Mouse (Mus musculus) neural tube, embryonic 14.5 days (tissue): ENCODE data around the gene Slit3. TPM values are rescaled to one million over a fixed set of nuclear protein-coding genes. Genes with fewer than 3 reads are reported as not detected.
A peak's percentile ranks its signal among the peaks of the same experiment; 100 is the strongest.

Experiments
- ATAC-seq: fragments of 200-750 bp; cut with Nextera tagmentation; 2 replicates; pipeline ENCODE4 v1.8.0; 2017; ENCODE audit warnings: low read depth, mild to moderate bottlenecking, moderate TSS enrichment, moderate library complexity
- H3K27ac ChIP-seq: fragments of 300-500 bp; sonication (generic); 2 replicates; pipeline ENCODE4 v1.5.1; 2014; ENCODE audit warnings: low read depth, mild to moderate bottlenecking, control low read depth, low read length, moderate library complexity, mixed read lengths
- H3K27me3 ChIP-seq: fragments of 300-500 bp; sonication (generic); 2 replicates; pipeline ENCODE4 v1.6.1; 2014; ENCODE audit warnings: low read length; ENCODE audit not compliant: control insufficient read depth, insufficient read depth
- H3K36me3 ChIP-seq: fragments of 300-500 bp; sonication (generic); 2 replicates; pipeline ENCODE4 v1.6.1; 2014; ENCODE audit warnings: low read length, mixed read lengths; ENCODE audit not compliant: control insufficient read depth, insufficient read depth
- H3K4me1 ChIP-seq: fragments of 300-500 bp; sonication (generic); 2 replicates; pipeline ENCODE4 v1.6.1; 2014; ENCODE audit warnings: low read length; ENCODE audit not compliant: control insufficient read depth, insufficient read depth
- H3K4me2 ChIP-seq: fragments of 300-500 bp; sonication (generic); 2 replicates; pipeline ENCODE4 v1.6.1; 2014; ENCODE audit warnings: mild to moderate bottlenecking, low read depth, low read length, control low read depth
- H3K4me3 ChIP-seq: fragments of 300-500 bp; sonication (generic); 2 replicates; pipeline ENCODE4 v1.5.1; 2014; ENCODE audit warnings: low read depth, low read length, control low read depth, mixed read lengths
- H3K9ac ChIP-seq: fragments of 300-500 bp; sonication (generic); replicated peaks from 2 replicates; pipeline ENCODE4 v1.6.1; 2014; ENCODE audit warnings: low read depth, mild to moderate bottlenecking, control low read depth, low read length, mixed read lengths
- H3K9me3 ChIP-seq: fragments of 300-500 bp; sonication (generic); 2 replicates; pipeline ENCODE4 v1.6.1; 2016; ENCODE audit warnings: low read length; ENCODE audit not compliant: control insufficient read depth
- WGBS: fragments of 180-500 bp; shearing (Covaris S2); extraction: QIAGEN DNeasy Blood & Tissue Kit; methylation state at CpG from one replicate; pipeline ENCODE4 v1.1.7; 2014; 5-methylcytosine and 5-hydroxymethylcytosine counted together
- polyA plus RNA-seq: library from polyadenylated mRNA; unstranded; fragments of >200 nt; fragmentation: Nextera tagmentation; extraction: Ambion mirVana; gene quantifications from 2 replicates; pipeline ENCODE4 v1.2.1, GENCODE M21; 2014

Gene Slit3
- polyA plus RNA-seq, 1 experiment from 2014 or later, result 14.6 TPM

DNA sequence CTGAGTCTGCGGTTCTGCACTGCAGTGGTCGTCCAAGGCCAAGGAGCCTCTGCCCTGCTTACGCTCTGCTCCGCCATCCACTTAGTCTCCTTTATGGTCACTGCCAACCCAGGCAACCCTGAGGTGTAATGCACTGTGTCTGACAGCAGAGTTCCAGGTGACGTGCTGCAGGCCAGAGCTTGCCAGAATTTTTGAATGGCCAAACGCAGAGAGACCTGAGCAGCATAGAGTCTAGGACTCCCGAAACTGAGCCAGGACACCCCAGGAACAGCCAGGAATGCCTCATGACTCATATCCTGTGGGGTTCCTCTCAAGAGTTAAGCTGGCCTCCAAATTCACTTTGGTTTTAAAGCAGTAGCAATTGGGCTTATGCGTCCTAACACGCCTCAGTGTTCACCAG, 429.0 kb downstream of the Slit3 start:
- H3K27me3 ChIP-seq, result 0 out of 2 replicates have a peak, but pooled peaks cover 3% of the 10 kb centered on the region
- H3K9me3 ChIP-seq, result no peaks in the 10 kb centered on the region
- no peak overlapping the region for H3K4me3 ChIP-seq
- no peaks in the 10 kb centered on the region for H3K36me3 ChIP-seq
- 0 out of 2 replicates have a peak, but pooled peaks cover 1% of the 10 kb centered on the region for H3K4me1 ChIP-seq
- no peak overlapping the region for H3K9ac ChIP-seq
- no peak overlapping the region for H3K4me2 ChIP-seq
- H3K27ac ChIP-seq, result no peak overlapping the region
- ATAC-seq, result no peak
- WGBS, result 92% methylated on average over 9 of the region's 9 CpGs

DNA sequence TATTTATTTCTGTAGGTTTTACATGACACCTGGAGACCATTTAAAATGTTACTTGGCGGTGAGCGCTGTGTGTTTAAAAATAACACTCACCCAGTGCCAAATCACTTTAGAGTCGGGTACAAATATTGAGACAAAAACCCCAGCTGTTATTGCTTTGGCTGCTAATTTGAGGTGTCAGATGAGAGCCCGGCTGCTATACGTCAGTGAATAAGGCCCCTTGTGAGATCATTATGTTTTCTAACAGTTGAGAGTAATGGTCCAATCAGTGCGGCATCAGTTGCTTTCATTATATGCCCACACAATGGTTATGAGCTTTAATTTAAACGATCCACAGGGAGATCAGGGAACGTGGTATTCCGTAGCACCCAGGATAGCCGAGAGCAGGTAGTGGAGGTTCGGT, 435.2 kb downstream of the Slit3 start:
- peak; percentile 77 for ATAC-seq

DNA sequence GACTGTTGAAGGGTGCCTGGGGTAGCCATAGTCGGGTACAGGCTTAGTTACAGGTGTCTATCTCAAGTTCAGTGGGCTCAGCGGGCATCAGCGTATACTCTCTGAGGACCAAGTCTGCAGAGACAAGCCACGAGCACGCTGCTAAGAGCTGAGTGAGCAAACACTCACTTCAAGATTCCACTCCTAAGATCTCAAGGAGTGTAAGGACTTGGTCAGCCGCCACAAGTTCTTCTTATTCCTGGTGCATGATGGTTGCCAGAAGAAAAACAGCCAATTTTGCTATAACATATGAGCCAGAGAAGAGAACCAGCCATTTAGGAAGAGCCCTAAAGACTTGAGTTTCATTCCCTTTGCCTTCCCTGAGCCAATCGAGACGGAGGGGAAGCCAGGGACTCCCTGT, 436.5 kb downstream of the Slit3 start:
- ATAC-seq, result no peak
- Histone ChIP-seq H3K9me3 (no peaks in the 10 kb centered on the region), H3K9ac (no peak overlapping the region), H3K4me3 (no peak overlapping the region), H3K4me1 (peaks cover 21% of the 10 kb centered on the region), H3K36me3 (no peaks in the 10 kb centered on the region), H3K4me2 (no peak overlapping the region), H3K27me3 (0 out of 2 replicates have a peak, but pooled peaks cover 3% of the 10 kb centered on the region), H3K27ac (no peak overlapping the region)
- 86% methylated on average over 8 of the region's 8 CpGs for whole genome bisulfite sequencing

More for the DNA sequence above, 435.2 kb downstream of the Slit3 start:
- H3K4me3 ChIP-seq, result no peak overlapping the region
- 29% methylated on average over 11 of the region's 11 CpGs for WGBS
- H3K4me2 ChIP-seq, result 0 out of 2 replicates have a peak overlapping the region, but pooled peaks have one; percentile 6
- 0 out of 2 replicates have a peak, but pooled peaks cover 3% of the 10 kb centered on the region for H3K27me3 ChIP-seq
- H3K9me3 ChIP-seq, result no peaks in the 10 kb centered on the region
- H3K9ac ChIP-seq, result no peak overlapping the region
- no peaks in the 10 kb centered on the region for H3K36me3 ChIP-seq
- H3K4me1 ChIP-seq, result peaks cover 14% of the 10 kb centered on the region
- H3K27ac ChIP-seq, result no peak overlapping the region

DNA sequence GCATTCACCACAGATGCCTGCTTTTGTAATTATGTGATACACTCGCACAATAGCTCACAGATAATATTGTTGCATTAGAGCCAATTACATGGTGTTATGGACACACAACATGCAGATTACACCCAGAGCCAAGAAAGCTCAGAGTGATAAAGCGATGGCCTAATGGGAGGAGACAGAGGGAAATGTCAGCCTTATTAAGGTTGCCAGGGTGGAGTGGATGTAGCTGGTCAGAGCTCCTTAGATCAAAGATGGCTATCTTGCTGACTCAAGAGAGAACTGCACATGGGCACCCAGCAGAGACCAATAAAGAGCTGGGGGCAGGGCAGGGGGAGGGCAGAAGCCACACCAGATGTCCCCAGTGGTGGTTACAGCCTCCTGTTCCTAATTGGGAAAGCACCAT, 437.3 kb downstream of the Slit3 start:
- Histone ChIP-seq H3K4me3 (no peak overlapping the region), H3K4me2 (no peak overlapping the region), H3K27ac (no peak overlapping the region), H3K27me3 (0 out of 2 replicates have a peak, but pooled peaks cover 3% of the 10 kb centered on the region), H3K9ac (no peak overlapping the region), H3K9me3 (no peaks in the 10 kb centered on the region), H3K4me1 (peaks cover 21% of the 10 kb centered on the region), H3K36me3 (no peaks in the 10 kb centered on the region)
- WGBS, result 72% methylated on average over 2 of the region's 2 CpGs
- no peak for ATAC-seq

DNA sequence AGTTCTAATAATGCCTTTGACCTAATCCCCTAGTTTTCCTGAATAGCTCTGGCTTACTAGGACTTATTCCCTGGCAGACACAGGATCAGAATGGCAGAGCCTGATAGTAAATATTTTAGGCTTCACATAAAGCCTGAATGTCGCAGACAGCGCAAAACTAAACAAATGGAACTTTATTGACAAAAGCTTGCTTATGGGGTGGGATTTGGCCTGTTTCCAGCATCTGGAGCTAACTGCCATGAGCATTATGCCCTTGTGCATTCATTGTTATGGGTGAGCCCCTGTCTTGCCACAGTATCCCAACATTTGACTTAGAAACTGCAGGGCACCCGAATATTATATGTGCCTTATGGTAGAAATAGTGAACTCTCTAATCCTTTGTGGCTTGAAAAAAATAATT, 438.4 kb downstream of the Slit3 start:
- ATAC-seq, result no peak
- WGBS, result 47% methylated on average over 3 of the region's 3 CpGs
- H3K27ac ChIP-seq, result no peak overlapping the region
- H3K27me3 ChIP-seq, result no peaks in the 10 kb centered on the region
- no peak overlapping the region for H3K4me3 ChIP-seq
- H3K4me2 ChIP-seq, result no peak overlapping the region
- H3K4me1 ChIP-seq, result peaks cover 21% of the 10 kb centered on the region
- H3K9ac ChIP-seq, result no peak overlapping the region
- H3K36me3 ChIP-seq, result no peaks in the 10 kb centered on the region
- H3K9me3 ChIP-seq, result no peaks in the 10 kb centered on the region

DNA sequence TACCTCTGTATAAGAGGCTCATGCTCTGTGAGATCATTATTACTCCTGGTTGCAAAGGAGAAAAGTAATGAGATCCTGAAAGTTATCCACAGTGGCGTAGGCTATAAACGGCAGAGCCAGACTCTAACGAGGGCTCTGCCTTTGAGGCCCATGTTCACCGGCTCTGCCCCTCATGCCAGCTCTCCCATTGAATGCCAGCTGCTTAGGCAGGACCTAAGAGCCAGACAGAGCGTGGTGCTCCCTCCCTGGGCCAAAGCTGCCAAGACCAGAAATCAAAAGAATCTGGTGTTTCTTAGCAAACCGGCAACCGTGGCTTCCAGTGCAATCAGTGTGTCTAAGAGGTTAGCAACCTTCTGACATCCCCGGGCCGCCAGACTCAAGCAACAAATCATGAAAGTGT, 440.7 kb downstream of the Slit3 start:
- no peak overlapping the region for H3K27ac ChIP-seq
- peak; percentile 20; the same call in 1 of the 2 replicates for ATAC-seq
- no peaks in the 10 kb centered on the region for H3K36me3 ChIP-seq
- H3K4me1 ChIP-seq, result peaks cover 13% of the 10 kb centered on the region
- H3K9me3 ChIP-seq, result no peaks in the 10 kb centered on the region
- H3K9ac ChIP-seq, result no peak overlapping the region
- H3K27me3 ChIP-seq, result no peaks in the 10 kb centered on the region
- H3K4me2 ChIP-seq, result no peak overlapping the region
- WGBS, result 27% methylated on average over 9 of the region's 9 CpGs
- H3K4me3 ChIP-seq, result no peak overlapping the region

DNA sequence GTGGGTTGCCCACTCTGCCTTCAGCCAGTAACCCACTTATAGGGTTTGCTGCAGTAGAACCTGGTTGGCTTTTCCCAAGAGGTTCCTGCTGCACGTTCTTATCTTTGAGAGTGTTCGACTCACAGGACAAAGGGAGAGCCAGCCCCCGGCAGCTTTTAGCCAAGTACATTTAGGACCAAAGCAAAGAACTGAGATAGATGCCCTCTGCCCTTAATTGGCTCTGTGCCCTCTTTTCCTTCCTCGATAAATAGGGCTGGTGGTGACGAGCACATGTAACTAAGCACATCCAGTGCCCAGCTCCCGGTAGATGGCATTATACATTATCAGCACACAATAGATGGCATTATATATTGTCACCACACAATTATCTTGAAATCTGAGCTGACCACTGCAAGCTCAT, 444.3 kb downstream of the Slit3 start:
- WGBS, result 58% methylated on average over 6 of the region's 6 CpGs
- H3K9me3 ChIP-seq, result no peaks in the 10 kb centered on the region
- H3K4me2 ChIP-seq, result no peak overlapping the region
- H3K9ac ChIP-seq, result no peak overlapping the region
- no peak for ATAC-seq
- H3K27ac ChIP-seq, result no peak overlapping the region
- no peaks in the 10 kb centered on the region for H3K27me3 ChIP-seq
- H3K4me1 ChIP-seq, result peaks cover 11% of the 10 kb centered on the region; the same call in 1 of the 2 replicates
- H3K36me3 ChIP-seq, result no peaks in the 10 kb centered on the region
- H3K4me3 ChIP-seq, result no peak overlapping the region

DNA sequence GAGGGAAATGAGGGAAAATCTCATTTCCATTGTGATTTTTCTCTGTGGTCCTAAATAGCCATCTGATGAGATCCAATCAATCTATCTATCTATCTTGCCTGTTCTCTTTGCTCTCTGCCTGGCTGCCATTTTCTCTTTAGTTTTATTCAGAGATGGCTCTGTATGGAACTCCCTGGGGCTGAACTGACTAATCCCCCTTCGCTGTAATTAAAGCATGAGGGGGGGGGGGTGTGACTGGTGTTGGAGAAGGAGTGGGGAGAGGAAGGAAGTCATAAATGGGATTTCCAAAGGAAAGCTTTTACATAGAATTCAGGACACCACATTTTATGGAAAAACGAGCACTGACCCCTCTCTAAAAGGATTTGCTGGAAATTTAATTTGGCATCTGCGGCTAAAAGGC, 445.7 kb downstream of the Slit3 start:
- Histone ChIP-seq H3K27ac (no peak overlapping the region), H3K36me3 (no peaks in the 10 kb centered on the region), H3K4me1 (peaks cover 6% of the 10 kb centered on the region; the same call in 1 of the 2 replicates), H3K9me3 (no peaks in the 10 kb centered on the region), H3K4me2 (no peak overlapping the region), H3K9ac (no peak overlapping the region), H3K4me3 (no peak overlapping the region), H3K27me3 (no peaks in the 10 kb centered on the region)
- no peak for ATAC-seq
- WGBS, result 54% methylated on average over 3 of the region's 3 CpGs

DNA sequence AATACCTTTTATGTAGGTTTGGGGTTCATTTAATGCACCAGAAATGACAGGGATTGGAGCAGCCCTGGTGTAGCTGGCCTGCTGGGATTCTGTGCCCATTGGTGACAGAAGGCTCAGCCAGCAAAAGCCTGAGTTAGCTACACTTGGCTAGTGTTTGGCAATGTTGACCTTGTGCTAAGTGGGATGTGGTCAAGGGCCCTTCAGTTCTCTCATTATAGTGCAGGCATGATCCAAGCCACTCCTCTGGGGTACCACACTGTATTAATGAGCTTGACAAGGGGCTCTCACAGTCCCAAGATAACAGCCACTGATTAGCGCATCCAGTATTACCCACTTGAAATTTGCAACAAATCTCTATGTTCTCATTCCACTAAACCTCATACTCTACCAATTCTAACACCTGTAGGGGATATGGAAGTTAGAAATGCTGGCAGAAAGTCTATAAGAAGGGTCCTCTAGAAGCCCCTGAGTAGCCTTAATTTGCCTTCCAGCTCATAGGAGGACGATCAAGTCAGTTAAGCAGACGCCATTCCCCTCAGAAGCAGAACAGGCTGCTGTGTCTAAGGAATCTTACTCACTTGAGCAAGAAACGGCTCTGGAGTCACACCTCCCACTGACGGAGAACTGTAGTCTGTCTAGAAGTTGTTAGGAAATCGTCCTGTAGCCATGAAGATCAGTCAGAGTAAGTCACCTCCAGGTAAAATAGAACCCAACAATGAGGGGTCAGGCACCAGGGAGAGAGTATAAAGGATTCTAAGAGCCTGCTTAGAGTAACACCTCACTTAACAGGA, 448.3 kb downstream of the Slit3 start:
- no peaks in the 10 kb centered on the region for H3K9me3 ChIP-seq
- H3K36me3 ChIP-seq, result no peaks in the 10 kb centered on the region
- H3K27me3 ChIP-seq, result no peaks in the 10 kb centered on the region
- 79% methylated on average over 6 of the region's 6 CpGs for WGBS
- H3K4me2 ChIP-seq, result no peak overlapping the region
- ATAC-seq, result no peak
- no peak overlapping the region for H3K4me3 ChIP-seq
- H3K9ac ChIP-seq, result no peak overlapping the region
- no peak overlapping the region for H3K27ac ChIP-seq
- 0 out of 2 replicates have a peak, but pooled peaks cover 5% of the 10 kb centered on the region for H3K4me1 ChIP-seq
